Mouse (Mus musculus): Measurements from ENCODE around the gene Gm5105. TPM values are rescaled to one million over a fixed set of nuclear protein-coding genes. Genes with fewer than 3 reads are reported as not detected.

Gm5105 gene
- polyA plus RNA-seq, 1 experiment = 0.05 TPM

DNA sequence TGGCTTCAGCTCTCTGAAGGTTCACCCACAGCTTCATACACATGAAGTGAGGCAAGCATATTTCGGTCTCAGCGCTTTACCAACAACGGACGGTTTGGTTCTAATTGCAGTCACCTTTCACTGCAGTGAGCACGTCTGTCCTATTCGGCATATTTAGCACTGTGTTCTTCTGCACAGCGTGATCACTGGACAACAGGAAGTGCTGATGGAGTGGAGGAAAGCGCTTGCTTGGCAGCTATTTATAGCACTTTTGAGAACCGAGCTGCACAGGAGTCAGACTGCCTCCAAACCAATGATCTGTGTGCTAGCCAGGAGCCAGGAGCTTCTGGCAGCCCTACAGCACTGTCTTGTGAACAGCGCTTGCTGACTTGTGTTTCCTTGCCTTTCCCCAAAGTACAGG, 40.9 kb downstream of the Gm5105 start:
- DNase-seq (ENCODE audit: low read depth) = no peak

- DNase-seq (ENCODE audit: low read depth) = no peak
These were observed 44.5 kb downstream of the Gm5105 start for GRCm38 (mm10) chr3:138022651-138023050.

DNA sequence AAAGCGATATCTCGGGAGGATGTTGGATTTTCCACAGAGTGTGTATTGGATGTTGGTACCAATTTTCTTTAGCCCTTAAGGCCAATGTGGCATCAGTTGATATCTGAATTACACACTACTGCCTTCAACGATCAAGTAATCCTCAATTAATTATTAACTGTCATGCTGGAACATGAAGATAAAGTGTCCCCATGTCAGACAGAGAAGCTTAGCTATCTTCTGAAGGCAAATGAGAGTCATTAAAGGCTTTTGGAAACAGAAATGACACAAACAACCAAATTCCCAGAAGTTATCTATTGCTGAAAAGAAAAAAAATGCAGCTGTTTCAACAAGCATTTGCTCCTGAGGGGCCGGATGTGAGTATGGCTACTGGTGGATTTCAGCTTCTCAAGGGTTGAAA, 45.2 kb downstream of the Gm5105 start:
- no peak for DNase-seq (ENCODE audit: low read depth)

GRCm38 (mm10) chr3:138016810-138017209, 50.4 kb downstream of the Gm5105 start:
- no peak for DNase-seq (ENCODE audit: low read depth)

GRCm38 (mm10) chr3:138014725-138015124, 52.5 kb downstream of the Gm5105 start:
- no peak for DNase-seq (ENCODE audit: low read depth)

DNA sequence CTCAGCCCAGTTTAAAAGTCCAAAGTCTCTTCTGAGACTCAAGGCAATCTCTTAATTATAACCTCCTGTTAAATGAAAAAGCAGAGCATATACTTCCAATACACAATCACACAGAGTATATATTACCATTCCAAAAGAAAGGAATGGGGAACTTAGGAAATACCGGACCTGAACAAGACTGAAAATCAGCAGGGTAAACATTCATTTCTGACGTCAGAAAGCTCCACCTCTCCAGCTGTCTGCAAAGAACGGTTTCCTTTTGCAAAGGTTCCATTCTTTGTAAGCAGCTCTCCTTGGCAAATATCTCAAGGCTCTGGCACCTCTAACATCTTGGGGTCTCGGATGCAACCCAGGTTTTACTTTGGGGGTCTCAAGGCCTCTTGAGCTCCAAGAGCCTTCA, 54.8 kb downstream of the Gm5105 start:
- DNase-seq (ENCODE audit: low read depth) = no peak

DNA sequence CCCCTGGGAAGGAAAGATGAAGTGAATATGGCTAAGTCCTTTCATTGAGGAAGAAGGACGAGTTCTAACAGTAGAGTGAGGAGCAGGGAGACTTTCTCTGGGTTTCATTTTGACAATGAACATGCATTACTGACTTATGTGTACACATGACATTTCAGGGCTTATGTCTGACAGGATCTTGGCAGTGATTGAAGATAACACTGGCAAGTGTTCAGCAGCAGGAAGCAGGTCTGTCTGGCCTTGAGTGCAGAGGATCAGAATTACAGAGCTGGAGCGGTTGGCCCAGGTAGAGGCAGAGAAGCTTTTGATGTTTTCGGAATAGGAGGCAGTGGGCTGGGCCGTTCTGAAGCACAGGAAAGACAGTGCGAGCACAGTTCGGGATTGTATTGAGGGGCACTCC, 59.0 kb downstream of the Gm5105 start:
- DNase-seq (ENCODE audit: low read depth) = no peak

- DNase-seq (ENCODE audit: low read depth) = no peak
These were observed 60.3 kb downstream of the Gm5105 start for GRCm38 (mm10) chr3:138006896-138007295.

GRCm38 (mm10) chr3:138003264-138003663, 63.9 kb downstream of the Gm5105 start:
- DNase-seq (ENCODE audit: low read depth) = no peak

DNA sequence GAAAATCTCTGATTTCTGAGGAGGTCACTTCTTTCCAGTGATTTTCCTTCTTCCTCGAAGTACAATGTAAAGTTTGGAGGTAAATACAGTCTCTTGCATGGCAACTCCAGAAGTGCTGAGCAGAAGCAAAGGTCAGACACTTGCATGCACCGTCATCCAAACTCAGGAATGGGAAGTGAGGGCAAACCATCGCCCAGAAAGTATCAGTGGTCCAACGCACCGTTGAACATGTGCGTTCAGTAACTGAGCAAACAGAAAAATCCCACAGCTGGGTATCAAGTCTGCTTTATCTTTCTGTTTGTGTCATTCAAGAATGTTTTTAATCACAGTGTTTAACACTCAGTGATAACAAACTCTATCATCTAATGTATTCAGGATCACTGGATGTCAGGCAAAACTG, 64.6 kb downstream of the Gm5105 start:
- no peak for DNase-seq (ENCODE audit: low read depth)

DNA sequence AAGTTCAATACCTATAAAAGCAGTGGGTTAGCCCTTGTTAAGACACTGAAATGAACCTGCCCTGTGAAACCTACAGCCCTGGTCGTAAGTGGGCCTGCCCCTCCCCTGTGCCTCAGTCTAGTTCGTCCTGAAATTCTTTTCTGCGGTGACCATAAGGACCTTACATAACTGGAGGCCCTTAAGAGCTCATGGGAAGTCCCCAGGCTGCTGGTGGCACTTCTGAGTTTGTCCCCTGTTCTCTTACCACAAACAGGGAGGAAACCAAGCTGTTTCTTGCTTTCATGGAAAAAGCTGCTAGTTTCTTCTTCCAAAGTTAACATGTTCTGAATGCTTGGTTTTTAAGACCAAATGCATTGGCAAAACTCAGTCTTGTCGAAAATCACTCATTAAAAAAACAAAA, 65.3 kb downstream of the Gm5105 start:
- DNase-seq (ENCODE audit: low read depth) = no peak

GRCm38 (mm10) chr3:138000724-138001069, 66.5 kb downstream of the Gm5105 start:
- no peak for DNase-seq (ENCODE audit: low read depth)

- no peak for DNase-seq (ENCODE audit: low read depth)
These were observed 67.0 kb downstream of the Gm5105 start for GRCm38 (mm10) chr3:138000062-138000723.

- DNase-seq (ENCODE audit: low read depth) = no peak
These were observed 67.9 kb downstream of the Gm5105 start for GRCm38 (mm10) chr3:137999224-137999790.

Other genes starting within 250 kb of the Gm5105 start
- gene H2afz, start 202.9 kb downstream of the Gm5105 start, polyA plus RNA-seq (2012; rRNA removed) = 439 and 698 TPM in 2 replicates
- 7.3 and 8.9 TPM in 2 replicates for gene Dnajb14, start 199.7 kb downstream of the Gm5105 start, polyA plus RNA-seq (2012; rRNA removed)
- 35.3 and 38.3 TPM in 2 replicates for gene Lamtor3, start 148.9 kb downstream of the Gm5105 start, polyA plus RNA-seq (2012; rRNA removed)
- 3.1 and 3.3 TPM in 2 replicates for gene Dapp1, start 85.8 kb downstream of the Gm5105 start, polyA plus RNA-seq (2012; rRNA removed)
- gene 1110002E22Rik, start 2.3 kb downstream of the Gm5105 start, polyA plus RNA-seq (2012; rRNA removed) = 0.05 TPM in 2 replicates
- gene Trmt10a, start 76.1 kb upstream of the Gm5105 start, polyA plus RNA-seq (2012; rRNA removed) = 1.9 and 2.7 TPM in 2 replicates
- gene Mttp, start 77.6 kb upstream of the Gm5105 start, polyA plus RNA-seq (2012; rRNA removed) = 4.0 and 5.0 TPM in 2 replicates
- 0.08 and 0.09 TPM in 2 replicates for gene 4930579F01Rik, start 126.4 kb upstream of the Gm5105 start, polyA plus RNA-seq (2012; rRNA removed)
- 0.16 and 0.29 TPM in 2 replicates for gene Adh7, start 150.4 kb upstream of the Gm5105 start, polyA plus RNA-seq (2012; rRNA removed)
- 212 and 290 TPM in 2 replicates for gene Adh1, start 193.6 kb upstream of the Gm5105 start, polyA plus RNA-seq (2012; rRNA removed)
- 0.26 TPM in 1 of 2 replicates, not detected in the other for gene Adh6a, start 245.9 kb upstream of the Gm5105 start, polyA plus RNA-seq (2012; rRNA removed)